Mouse (Mus musculus) gastrocnemius, postnatal 36 days (tissue): ENCODE measurements around the gene Plaur. TPM values are rescaled to one million over a fixed set of nuclear protein-coding genes. Genes with fewer than 3 reads are reported as not detected.
"Not testable (repeated sequence)": the region's sequence is repeated elsewhere in the genome, so short reads cannot be mapped to it uniquely, and the experiment has no call there.

Experiments
- DNase-seq, 2 experiments: peaks; one replicate each; pipeline ENCODE4 v3.0.0; 2022
- intact Hi-C: fragments of 180-260 bp; cut with DNase I; formaldehyde crosslinking; loops from one replicate; pipeline ENCODE4 v1.15.1; 2025
- total RNA-seq, 2 experiments: library from RNA; stranded (reverse); gene quantifications; 2 replicates each; pipeline ENCODE4 v1.2.3; 2021

Gene Plaur
- total RNA-seq, 2 experiments from 2014 or later, result 0.61 to 0.64 TPM

DNA sequence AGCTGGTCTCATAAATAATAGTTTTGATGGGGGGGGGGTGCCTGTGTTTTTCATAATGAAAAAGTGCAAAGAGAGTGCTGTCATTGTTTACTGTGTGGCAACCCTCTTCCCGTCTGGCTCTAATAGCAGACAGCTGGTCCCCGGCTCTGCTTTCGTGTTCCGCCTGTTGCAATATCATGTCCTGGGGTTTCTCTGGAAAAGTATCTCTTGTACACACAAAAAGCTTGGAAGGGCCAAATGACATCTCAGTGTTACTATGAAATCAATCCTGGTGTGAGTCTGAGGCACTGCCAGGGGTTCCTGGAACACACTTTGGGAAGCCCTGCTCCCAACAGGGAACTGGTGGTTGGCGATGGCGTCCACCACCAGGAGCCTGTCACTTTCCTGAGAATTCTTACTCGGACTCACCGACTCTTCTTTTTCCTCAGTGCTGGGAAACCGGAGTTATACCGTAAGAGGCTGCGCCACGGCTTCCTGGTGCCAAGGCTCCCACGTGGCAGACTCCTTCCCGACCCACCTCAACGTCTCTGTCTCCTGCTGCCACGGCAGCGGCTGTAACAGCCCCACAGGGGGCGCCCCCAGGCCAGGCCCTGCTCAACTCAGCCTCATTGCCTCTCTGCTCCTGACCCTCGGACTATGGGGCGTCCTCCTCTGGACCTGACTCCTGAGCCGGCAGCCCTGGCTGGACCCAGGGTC lies 12.7 kb downstream of the Plaur start:
- DNase-seq, result no peak
- intact Hi-C loops, result loop anchor here (2.0 to 5.0 kb wide), 2 partner anchors 33 to 90 kb away; no protein-coding TSS in a partner anchor

GRCm38 (mm10) chr7:24476338-24476737 lies 14.1 kb downstream of the Plaur start:
- intact Hi-C loops, result loop anchor here (5.0 kb wide), 1 partner anchor 34 kb away; no protein-coding TSS in a partner anchor
- DNase-seq, result no peak

- intact Hi-C loops, result loop anchor here (5.0 kb wide), 1 partner anchor 35 kb away; no protein-coding TSS in a partner anchor
- no peak for DNase-seq
These were observed 14.6 kb downstream of the Plaur start for GRCm38 (mm10) chr7:24476856-24477255.

GRCm38 (mm10) chr7:24478911-24479310 lies 16.6 kb downstream of the Plaur start:
- no peak for DNase-seq
- intact Hi-C loops, result loop anchor here (5.0 kb wide), 1 partner anchor 37 kb away; no protein-coding TSS in a partner anchor

- no peak for DNase-seq
- intact Hi-C loops, result loop anchor here (5.0 kb wide), 1 partner anchor 37 kb away; no protein-coding TSS in a partner anchor
These were observed 17.4 kb downstream of the Plaur start for GRCm38 (mm10) chr7:24479685-24480084.

DNA sequence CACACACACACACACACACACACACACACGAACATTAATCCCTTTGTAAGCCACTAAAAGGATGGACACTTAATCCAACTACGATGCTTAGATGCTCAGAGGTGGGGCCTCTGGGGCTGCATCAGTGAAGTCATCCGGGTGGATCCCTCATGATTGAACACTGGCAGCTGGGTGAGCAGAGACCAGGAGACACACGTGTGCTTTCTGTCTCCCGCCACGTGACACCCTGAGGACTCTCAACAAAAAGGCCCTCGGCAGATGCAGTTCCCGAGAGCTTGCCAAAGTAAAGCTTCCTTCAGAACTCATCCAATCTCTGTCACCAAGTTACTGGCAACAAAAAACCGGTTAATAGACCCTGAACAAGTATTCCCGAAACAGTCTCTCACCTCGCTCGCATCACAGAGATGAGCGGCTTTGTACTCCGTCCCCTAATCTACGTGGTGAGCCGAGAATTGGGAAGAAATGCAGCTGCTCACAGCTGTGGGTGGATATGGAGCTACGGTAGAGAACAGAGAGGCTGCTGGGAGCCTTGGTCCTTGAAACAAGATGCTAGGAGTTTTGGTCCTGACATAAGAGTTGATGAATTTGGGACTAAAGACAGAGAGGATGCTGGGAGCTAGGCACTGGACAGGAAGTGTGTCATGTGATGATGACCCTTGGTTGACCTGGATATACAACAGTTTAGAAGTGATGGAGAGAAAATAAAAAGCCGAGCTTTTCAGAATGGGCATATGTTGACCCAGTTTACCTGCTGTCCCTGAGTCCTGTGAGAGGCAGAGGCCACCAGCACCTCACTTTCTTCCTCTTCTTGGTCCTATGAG lies 18.0 kb downstream of the Plaur start:
- DNase-seq, result no peak
- intact Hi-C loops, result no loop called here

GRCm38 (mm10) chr7:24480986-24481473 lies 18.7 kb downstream of the Plaur start:
- intact Hi-C loops, result no loop called here
- no peak for DNase-seq

- DNase-seq, result peak; percentile 66 to 78
- intact Hi-C loops, result no loop called here
These were observed 19.4 kb downstream of the Plaur start, which contains the start of gene Cadm4 for GRCm38 (mm10) chr7:24481474-24482207. Gene Cadm4, plus strand, starts transcription at chr7:24482023.

- intact Hi-C loops, result no loop called here
- DNase-seq, result no peak
These were observed 20.1 kb downstream of the Plaur start for GRCm38 (mm10) chr7:24482208-24483020.

DNA sequence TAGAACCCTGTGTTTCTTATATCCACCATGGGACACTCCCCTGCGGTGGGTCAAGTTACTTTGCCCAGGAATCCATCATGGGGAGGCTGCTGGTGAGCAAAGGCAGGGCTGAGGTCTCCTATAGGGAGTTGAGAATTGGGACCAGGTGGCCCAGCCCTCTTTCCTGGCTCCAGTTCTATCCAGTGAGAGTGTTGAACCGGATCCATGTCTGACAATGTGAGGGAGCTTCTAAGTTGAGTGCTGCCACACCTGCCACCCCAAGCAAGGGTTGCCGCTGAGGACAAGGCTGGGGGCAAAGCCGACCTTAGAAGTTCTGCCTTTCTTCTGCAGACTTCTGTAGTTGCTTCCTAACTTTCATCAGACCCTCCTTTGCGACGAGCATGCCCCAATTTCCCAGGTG lies 21.0 kb downstream of the Plaur start:
- intact Hi-C loops, DNase-seq: not testable (repeated sequence)

DNA sequence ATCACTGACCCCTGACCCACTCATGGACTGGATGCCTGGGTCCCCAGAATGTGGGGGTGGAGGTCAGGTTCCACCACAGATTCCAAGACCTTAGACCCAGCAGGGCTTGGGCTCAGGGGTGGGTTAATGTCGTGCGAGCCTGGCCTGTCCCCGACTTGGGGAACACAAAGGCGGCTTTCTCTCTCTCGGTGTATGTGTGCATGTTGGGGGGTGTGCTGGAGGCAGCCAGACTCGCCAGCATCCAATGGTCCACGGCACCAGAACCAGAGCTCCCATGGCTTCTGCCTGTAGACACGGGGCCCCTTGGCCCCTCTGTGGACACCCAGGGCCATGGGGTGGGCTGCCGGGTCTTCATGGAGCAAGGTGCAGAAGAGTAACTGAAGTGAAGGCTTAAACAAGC lies 23.2 kb downstream of the Plaur start:
- intact Hi-C loops, result no loop called here

DNA sequence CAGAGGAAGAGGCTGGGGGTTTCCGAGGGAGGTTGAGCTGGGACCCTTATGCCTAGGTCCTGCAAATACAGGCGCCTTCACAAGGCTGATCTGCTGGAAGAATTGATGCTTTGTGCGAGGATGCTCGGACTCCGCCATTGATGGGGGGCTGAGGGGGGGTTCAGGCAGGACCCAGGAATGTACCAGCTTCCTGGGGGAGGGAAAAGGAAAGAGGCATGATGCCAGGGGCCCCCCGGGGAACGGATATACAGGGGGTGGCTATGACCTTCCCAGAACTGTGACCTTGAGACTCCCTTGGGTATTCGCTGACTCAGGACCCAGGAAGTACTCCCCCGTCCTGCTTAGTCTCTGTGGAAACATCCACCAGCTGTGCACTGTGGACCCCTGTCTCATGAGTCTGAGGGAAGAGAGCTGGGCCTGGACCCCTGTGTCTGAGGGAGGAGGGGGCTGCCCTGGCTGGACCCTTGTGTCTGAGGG lies 24.4 kb downstream of the Plaur start:
- DNase-seq, result no peak
- intact Hi-C loops, result no loop called here

More for the DNA sequence above, 23.2 kb downstream of the Plaur start:
- no peak for DNase-seq

- intact Hi-C loops, result no loop called here
- DNase-seq, result no peak
These were observed 25.1 kb downstream of the Plaur start for GRCm38 (mm10) chr7:24487403-24487802.

- intact Hi-C loops, result no loop called here
- DNase-seq, result no peak
These were observed 26.0 kb downstream of the Plaur start for GRCm38 (mm10) chr7:24488303-24488702.

DNA sequence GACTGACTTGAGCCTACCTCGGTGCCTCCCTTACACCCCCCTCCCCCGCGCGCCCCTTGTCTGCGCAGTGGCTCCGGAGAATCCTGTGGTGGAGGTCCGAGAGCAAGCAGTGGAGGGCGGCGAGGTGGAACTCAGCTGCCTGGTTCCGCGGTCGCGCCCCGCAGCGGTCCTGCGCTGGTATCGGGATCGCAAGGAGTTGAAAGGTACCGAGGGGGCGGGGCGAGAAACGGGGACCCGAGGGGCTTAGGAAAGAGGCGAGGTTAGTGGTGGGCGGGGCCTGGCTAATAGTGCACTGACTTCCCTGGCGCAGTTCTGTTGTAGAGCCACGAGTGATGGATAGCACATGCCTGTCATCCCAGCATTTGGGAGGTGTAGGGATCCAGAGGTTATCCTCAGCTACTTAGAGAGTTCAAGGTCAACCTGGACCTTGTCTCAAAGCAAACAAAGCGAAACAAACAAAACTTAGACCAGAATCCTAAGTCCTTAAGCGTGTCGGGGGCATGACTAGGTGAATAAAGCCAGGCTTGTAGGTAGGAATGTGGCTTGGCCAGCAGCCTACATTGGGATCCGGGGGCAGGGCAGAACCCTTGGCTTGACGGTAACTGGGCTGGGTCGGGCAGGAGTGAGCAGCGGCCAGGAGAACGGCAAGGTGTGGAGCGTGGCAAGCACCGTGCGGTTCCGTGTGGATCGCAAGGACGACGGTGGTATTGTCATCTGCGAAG lies 37.7 kb downstream of the Plaur start:
- intact Hi-C loops, result loop anchor here (10.0 kb wide), 1 partner anchor 385 kb away; the partner anchor contains the start of gene Rps19
- no peak for DNase-seq

DNA sequence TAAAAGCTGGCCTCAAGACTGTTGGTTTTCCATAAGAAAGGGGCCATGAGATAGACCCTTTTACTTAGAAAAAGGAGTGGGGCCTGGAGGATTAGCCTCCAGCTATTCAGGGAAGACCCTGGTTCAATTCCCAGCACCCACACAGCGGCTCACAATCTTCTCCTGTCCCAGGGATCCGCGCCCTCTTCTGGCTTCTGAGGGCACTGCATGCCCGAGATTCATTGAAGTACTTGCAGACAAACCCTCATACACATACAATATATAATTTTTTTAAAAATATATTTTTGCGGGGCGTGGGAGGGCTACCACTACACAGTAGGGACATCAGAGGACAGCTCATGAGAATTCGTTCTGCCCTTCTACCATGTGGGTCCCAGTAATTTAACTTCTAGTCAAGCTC lies 38.6 kb downstream of the Plaur start:
- no peak for DNase-seq
- intact Hi-C loops, result loop anchor here (10.0 kb wide), 1 partner anchor 384 kb away; the partner anchor contains the start of gene Rps19

- no peak for DNase-seq
- intact Hi-C loops, result loop anchor here (10.0 kb wide), 1 partner anchor 383 kb away; the partner anchor contains the start of gene Rps19
These were observed 39.2 kb downstream of the Plaur start for GRCm38 (mm10) chr7:24501492-24501891.

GRCm38 (mm10) chr7:24504004-24504403 lies 41.7 kb downstream of the Plaur start:
- no peak for DNase-seq
- intact Hi-C loops, result loop anchor here (10.0 kb wide), 1 partner anchor 381 kb away; the partner anchor contains the start of gene Rps19
